Mouse (Mus musculus) midbrain, embryonic 15.5 days (tissue): ENCODE measurements around the gene Cd93. TPM values are rescaled to one million over a fixed set of nuclear protein-coding genes. Genes with fewer than 3 reads are reported as not detected.
A peak's percentile ranks its signal among the peaks of the same experiment; 100 is the strongest.

ENCODE experiments used
- ATAC-seq: fragments of 200-750 bp; cut with Nextera tagmentation; replicated peaks from 2 replicates; pipeline ENCODE4 v1.8.0; 2017; ENCODE audit warnings: moderate TSS enrichment
- H3K27ac ChIP-seq: fragments of 300-500 bp; sonication (generic); 2 replicates; pipeline ENCODE4 v1.5.1; 2015; ENCODE audit warnings: mild to moderate bottlenecking, inconsistent platforms
- H3K27me3 ChIP-seq: fragments of 300-500 bp; sonication (generic); replicated peaks from 2 replicates; pipeline ENCODE4 v1.6.1; 2015; ENCODE audit warnings: inconsistent platforms
- H3K36me3 ChIP-seq: fragments of 300-500 bp; sonication (generic); replicated peaks from 2 replicates; pipeline ENCODE4 v1.6.1; 2015; ENCODE audit warnings: inconsistent platforms
- H3K4me1 ChIP-seq: fragments of 300-500 bp; sonication (generic); 2 replicates; pipeline ENCODE4 v1.6.1; 2015; ENCODE audit warnings: inconsistent platforms
- H3K4me2 ChIP-seq: fragments of 300-500 bp; sonication (generic); 2 replicates; pipeline ENCODE4 v1.6.1; 2015; ENCODE audit warnings: inconsistent platforms, mild to moderate bottlenecking, moderate library complexity
- H3K4me3 ChIP-seq: fragments of 300-500 bp; sonication (generic); 2 replicates; pipeline ENCODE4 v1.5.1; 2015; ENCODE audit warnings: mild to moderate bottlenecking, inconsistent platforms
- H3K9ac ChIP-seq: fragments of 300-500 bp; sonication (generic); 2 replicates; pipeline ENCODE4 v1.6.1; 2015; ENCODE audit warnings: mild to moderate bottlenecking, inconsistent platforms
- H3K9me3 ChIP-seq: fragments of 300-500 bp; sonication (generic); 2 replicates; pipeline ENCODE4 v1.6.1; 2016; ENCODE audit warnings: inconsistent platforms
- WGBS: fragments of 180-500 bp; shearing (Covaris S2); methylation state at CpG from one replicate; pipeline ENCODE4 v1.1.7; 2015; ENCODE audit warnings: mixed read lengths; 5-methylcytosine and 5-hydroxymethylcytosine counted together
- polyA plus RNA-seq: library from polyadenylated mRNA; unstranded; fragments of >200 nt; fragmentation: Nextera tagmentation; extraction: Ambion mirVana; gene quantifications from 2 replicates; pipeline ENCODE4 v1.2.1, GENCODE M21; 2015

The Cd93 gene
- polyA plus RNA-seq, result 8.1 and 8.7 TPM in 2 replicates

DNA sequence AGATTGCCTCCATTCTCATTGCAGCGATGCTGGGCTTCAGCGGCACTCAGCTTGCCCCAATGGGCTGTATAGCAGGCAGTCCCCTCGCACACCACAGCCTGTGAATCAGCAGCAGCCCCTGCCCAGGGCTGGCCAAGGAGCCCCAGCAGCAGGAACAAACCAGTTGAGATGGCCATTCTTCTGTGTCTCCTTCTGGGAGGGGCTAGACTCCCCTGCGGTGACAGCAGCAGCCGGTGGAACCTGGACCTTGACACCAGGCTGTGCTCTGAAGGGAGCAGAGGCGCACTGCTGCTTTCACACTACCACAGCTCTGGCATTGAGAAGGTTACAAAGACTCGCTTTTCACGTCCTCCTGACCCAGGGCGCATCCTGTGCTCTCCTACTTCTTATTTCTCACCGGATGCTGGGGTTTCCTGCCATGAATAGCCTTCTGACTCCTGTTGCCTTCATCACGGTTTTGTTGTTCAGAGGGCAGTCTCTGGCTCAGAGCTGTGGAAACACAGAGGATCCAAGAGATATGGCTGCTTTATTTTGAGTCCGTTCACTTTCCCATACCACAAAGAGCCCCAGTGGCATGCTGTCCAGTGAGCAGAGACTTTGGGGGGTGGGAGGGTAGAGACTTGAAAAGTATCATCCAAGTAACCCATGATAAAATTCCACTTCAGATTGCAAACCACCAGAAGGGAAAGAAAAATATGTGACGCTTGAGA is at the start of gene Cd93:
TSS of gene Cd93 (minus strand) at position 315 of the 710 bp plus-strand sequence.
- ATAC-seq, result no peak
- 59% methylated on average over 13 of the region's 13 CpGs for WGBS
- Histone ChIP-seq H3K36me3 (no peaks in the 10 kb centered on the region), H3K4me2 (no peak within 1 kb of the TSS), H3K9me3 (no peaks in the 10 kb centered on the region), H3K9ac (no peak within 1 kb of the TSS), H3K4me3 (no peak within 1 kb of the TSS), H3K4me1 (no peaks in the 10 kb centered on the region), H3K27ac (0 out of 2 replicates have a peak within 1 kb of the TSS, but pooled peaks have one; percentile 14), H3K27me3 (no peaks in the 10 kb centered on the region; the same call in 1 of the 2 replicates)

DNA sequence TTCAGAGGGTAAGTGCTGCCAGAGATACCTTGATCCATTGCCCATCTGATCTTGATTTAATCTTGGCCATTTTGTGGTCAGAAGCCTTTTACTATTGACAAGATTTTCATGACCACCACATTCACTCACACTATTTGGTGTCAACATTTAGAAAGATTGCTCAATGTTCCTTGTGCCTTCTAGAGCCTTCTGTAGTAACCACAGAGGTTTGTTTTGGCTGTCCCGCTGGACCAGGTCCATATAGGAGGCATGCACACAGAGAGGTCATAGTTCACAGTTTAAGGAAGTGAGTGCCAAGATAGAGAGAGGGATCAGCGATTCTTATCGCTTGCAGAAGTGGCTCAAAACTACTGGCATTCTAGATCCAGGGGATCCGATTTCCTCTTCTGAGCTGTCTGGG is 48.7 kb upstream of the Cd93 start:
- Histone ChIP-seq H3K4me1 (no peaks in the 10 kb centered on the region), H3K4me3 (no peak overlapping the region), H3K27ac (no peak overlapping the region), H3K36me3 (no peaks in the 10 kb centered on the region), H3K27me3 (no peaks in the 10 kb centered on the region), H3K9ac (no peak overlapping the region), H3K9me3 (no peaks in the 10 kb centered on the region), H3K4me2 (no peak overlapping the region)
- WGBS, result 86% methylated on average over 4 of the region's 4 CpGs
- no peak for ATAC-seq

DNA sequence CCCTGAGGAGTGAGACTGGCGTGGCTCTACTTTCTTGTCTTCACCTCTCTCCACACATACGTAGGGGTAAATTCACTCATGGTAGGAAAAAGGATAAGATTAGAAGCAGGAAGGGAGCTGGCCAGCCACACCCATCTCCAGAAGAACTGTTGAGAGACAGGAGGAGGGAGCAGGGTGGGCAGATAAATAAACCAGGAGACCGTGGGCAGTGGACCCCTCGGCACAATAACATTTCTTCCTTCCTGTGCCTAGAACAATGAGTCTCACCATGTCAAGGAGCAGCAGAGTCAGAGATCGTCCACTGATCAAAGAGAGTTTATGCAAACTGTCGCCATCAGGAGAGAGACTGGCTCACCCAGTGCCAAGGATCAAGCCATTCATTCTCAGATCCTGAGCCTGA is 46.8 kb upstream of the Cd93 start:
- Histone ChIP-seq H3K4me1 (no peaks in the 10 kb centered on the region), H3K9me3 (no peaks in the 10 kb centered on the region), H3K4me2 (no peak overlapping the region), H3K4me3 (no peak overlapping the region), H3K9ac (no peak overlapping the region), H3K36me3 (no peaks in the 10 kb centered on the region), H3K27ac (no peak overlapping the region), H3K27me3 (no peaks in the 10 kb centered on the region)
- 58% methylated on average over 6 of the region's 6 CpGs for WGBS
- no peak for ATAC-seq

DNA sequence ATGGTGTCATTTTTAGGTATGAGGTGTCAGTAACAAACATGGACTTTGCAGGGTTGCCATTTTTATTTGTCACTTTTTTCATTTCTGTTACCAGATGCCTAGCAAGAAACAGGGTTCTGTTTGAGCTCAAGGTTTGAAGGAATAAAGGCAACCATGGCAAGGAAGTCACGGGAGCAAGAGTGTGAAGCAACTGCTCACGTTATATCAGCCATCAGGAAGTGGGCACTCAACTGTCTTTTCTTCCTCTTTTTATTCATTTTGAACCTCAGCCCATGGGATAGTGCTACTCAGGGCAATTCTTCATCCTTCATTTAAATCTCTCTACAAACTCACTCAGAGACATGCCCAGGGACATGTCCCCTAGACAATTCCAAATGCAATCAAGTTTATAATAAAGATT is 45.5 kb upstream of the Cd93 start:
- no peak for ATAC-seq
- H3K9me3 ChIP-seq, result no peaks in the 10 kb centered on the region
- 89% methylated on average over 2 of the region's 2 CpGs for WGBS
- H3K27ac ChIP-seq, result no peak overlapping the region
- no peaks in the 10 kb centered on the region for H3K36me3 ChIP-seq
- no peaks in the 10 kb centered on the region for H3K27me3 ChIP-seq
- no peak overlapping the region for H3K4me2 ChIP-seq
- no peak overlapping the region for H3K9ac ChIP-seq
- H3K4me1 ChIP-seq, result no peaks in the 10 kb centered on the region
- H3K4me3 ChIP-seq, result no peak overlapping the region

DNA sequence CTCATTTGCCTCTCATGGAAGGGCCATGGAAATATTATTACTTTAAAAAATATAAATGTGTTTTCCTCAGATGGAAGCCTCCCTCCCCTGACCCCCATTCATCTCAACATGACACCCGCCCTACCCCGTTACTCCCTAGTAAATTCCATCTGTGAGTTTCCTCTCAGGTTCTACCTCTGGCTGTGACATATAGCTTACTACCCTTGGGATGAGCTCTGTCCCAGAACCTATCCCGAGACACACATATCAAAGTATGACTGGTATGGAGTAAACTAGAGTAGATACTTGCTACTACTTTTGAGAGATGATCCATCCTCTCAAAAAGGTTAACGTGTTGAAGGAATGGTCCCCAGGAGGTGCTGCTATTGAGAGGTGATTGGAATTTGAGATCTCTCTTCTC is 42.2 kb upstream of the Cd93 start:
- ATAC-seq, result no peak
- WGBS, result 93% methylated on average over 4 of the region's 4 CpGs
- H3K4me3 ChIP-seq, result no peak overlapping the region
- no peaks in the 10 kb centered on the region for H3K27me3 ChIP-seq
- H3K27ac ChIP-seq, result no peak overlapping the region
- no peak overlapping the region for H3K9ac ChIP-seq
- H3K36me3 ChIP-seq, result no peaks in the 10 kb centered on the region
- no peak overlapping the region for H3K4me2 ChIP-seq
- H3K9me3 ChIP-seq, result no peaks in the 10 kb centered on the region
- H3K4me1 ChIP-seq, result no peaks in the 10 kb centered on the region

DNA sequence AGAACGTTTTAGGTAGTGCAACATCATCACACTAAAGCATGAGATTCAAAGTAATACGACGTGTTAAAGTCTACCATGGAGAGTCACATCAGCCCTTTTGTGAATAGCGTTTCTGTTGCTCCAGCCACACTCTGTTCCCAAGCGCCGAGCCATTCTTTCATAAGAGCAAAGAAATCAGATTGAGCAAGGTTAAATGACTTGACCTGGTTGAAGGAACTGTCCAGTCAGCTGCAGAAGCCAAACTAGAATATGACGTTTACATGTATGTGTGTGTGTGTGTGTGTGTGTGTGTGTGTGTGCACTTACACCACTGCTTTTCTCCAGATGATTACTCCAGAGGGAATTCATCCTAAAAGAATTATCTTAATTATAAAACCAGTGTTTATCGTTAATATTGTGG is 37.0 kb upstream of the Cd93 start:
- H3K4me1 ChIP-seq, result no peaks in the 10 kb centered on the region
- WGBS, result 88% methylated on average over 8 of the region's 8 CpGs
- no peaks in the 10 kb centered on the region for H3K9me3 ChIP-seq
- no peak overlapping the region for H3K9ac ChIP-seq
- H3K4me3 ChIP-seq, result no peak overlapping the region
- no peak for ATAC-seq
- H3K27me3 ChIP-seq, result no peaks in the 10 kb centered on the region
- H3K4me2 ChIP-seq, result no peak overlapping the region
- H3K27ac ChIP-seq, result no peak overlapping the region
- no peaks in the 10 kb centered on the region for H3K36me3 ChIP-seq

DNA sequence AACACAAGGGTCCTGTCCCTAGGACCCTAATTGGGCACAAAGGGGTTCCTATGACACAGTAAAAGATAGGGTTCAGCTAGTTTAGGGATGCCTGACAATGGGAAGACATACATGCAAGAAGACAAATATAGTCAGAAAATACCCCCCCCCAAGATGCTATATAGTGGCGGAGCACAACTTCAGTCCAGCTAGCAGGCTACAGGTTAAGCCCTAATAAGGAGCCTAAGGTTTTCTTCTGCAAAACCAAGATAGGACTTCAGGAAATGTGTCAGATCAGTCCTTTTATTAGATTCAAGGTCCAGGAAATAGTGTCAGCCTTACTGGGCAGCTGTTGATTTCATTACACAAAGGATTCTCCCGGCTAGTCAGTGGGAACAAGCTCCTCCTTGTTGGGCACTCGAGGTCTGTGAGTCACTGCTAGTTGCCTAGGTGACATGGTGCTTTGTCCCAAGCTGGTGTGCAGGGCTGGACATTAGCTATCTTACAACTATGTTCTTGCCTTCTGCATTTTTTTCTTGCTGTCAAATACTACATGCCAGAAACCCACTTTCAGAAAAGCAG is 34.9 kb upstream of the Cd93 start:
- WGBS, result 21% methylated on average over 3 of the region's 3 CpGs
- Histone ChIP-seq H3K4me2 (no peak overlapping the region), H3K9me3 (no peaks in the 10 kb centered on the region), H3K4me1 (no peaks in the 10 kb centered on the region), H3K27me3 (no peaks in the 10 kb centered on the region), H3K36me3 (no peaks in the 10 kb centered on the region), H3K9ac (no peak overlapping the region), H3K4me3 (no peak overlapping the region), H3K27ac (no peak overlapping the region)
- ATAC-seq, result peak; percentile 89

DNA sequence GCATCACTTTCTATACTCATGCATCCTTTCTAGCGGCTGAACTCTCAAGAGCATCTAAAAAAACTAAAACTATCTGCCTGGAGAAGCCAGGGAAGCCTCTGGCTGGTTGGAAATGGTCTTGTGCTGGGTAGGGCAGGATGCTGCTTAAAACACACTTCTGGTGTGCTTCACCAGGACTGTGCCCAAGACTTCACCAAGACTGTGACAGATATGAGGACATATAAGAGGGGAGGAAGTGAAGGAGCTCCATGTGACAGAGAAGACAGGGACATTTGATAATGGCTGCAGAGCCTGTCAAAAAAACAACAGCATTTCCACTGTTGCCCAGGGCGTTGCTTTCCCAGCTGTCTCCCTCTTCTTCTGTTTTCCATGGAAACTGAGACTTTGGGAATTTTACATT is 34.0 kb upstream of the Cd93 start:
- Histone ChIP-seq H3K27me3 (no peaks in the 10 kb centered on the region), H3K4me3 (no peak overlapping the region), H3K36me3 (no peaks in the 10 kb centered on the region), H3K9me3 (no peaks in the 10 kb centered on the region), H3K4me1 (no peaks in the 10 kb centered on the region), H3K4me2 (no peak overlapping the region), H3K27ac (no peak overlapping the region), H3K9ac (no peak overlapping the region)
- no peak for ATAC-seq
- WGBS, result 75% methylated on average over 2 of the region's 2 CpGs

DNA sequence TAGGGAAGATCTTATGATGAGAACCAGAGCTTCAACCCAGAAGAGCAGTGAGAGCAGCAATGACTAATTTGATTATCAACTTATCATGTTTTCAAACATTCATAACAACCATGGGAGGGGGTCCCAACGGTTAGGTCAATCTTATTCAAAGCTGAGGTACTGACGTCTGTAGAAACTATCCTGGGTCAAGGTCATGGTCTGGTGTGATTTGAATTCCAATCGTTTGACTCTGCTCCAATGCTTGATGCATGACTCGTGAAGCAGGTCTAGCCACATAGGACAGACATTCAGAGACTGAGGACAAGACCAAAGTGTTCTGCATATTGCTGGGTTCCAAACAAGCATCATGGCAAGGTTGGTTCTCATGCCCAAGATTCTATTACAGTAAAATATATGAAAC is 33.2 kb upstream of the Cd93 start:
- Histone ChIP-seq H3K36me3 (no peaks in the 10 kb centered on the region), H3K9ac (no peak overlapping the region), H3K4me3 (no peak overlapping the region), H3K4me2 (no peak overlapping the region), H3K27ac (no peak overlapping the region), H3K27me3 (no peaks in the 10 kb centered on the region), H3K9me3 (no peaks in the 10 kb centered on the region), H3K4me1 (no peaks in the 10 kb centered on the region)
- WGBS, result 79% methylated on average over 4 of the region's 4 CpGs
- ATAC-seq, result no peak

DNA sequence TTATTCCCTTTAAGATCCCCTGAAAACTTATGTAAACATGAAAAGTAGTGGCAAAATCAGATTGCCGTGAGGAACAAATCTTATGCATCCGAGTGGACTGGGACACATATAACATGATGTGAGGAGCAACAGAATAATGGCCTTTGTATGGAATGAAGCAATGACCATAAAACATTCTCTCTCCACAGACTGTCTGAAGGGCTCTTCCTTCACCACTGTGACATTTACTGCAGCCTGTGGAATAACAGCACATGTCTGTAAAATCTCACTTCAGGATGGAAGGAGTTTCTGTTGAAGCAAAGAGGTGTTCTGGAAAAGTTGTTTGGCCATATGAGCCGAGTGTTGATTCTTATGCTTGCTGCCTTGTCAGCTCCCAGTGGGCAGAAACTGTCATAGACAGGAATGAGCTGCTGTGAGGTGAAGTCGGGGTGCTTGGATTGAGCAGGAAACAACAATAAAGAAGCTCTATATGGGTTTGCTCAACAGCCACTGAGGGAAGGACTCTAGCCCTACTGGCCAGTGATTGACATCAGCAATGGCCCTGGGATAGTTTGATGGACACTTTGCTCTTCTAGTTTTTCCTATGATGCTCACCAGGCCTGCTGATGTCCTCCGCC is 32.6 kb upstream of the Cd93 start:
- Histone ChIP-seq H3K4me2 (no peak overlapping the region), H3K36me3 (no peaks in the 10 kb centered on the region), H3K4me1 (no peaks in the 10 kb centered on the region), H3K4me3 (no peak overlapping the region), H3K27ac (no peak overlapping the region), H3K9me3 (no peaks in the 10 kb centered on the region), H3K9ac (no peak overlapping the region), H3K27me3 (no peaks in the 10 kb centered on the region)
- 90% methylated on average over 5 of the region's 5 CpGs for WGBS
- no peak for ATAC-seq

DNA sequence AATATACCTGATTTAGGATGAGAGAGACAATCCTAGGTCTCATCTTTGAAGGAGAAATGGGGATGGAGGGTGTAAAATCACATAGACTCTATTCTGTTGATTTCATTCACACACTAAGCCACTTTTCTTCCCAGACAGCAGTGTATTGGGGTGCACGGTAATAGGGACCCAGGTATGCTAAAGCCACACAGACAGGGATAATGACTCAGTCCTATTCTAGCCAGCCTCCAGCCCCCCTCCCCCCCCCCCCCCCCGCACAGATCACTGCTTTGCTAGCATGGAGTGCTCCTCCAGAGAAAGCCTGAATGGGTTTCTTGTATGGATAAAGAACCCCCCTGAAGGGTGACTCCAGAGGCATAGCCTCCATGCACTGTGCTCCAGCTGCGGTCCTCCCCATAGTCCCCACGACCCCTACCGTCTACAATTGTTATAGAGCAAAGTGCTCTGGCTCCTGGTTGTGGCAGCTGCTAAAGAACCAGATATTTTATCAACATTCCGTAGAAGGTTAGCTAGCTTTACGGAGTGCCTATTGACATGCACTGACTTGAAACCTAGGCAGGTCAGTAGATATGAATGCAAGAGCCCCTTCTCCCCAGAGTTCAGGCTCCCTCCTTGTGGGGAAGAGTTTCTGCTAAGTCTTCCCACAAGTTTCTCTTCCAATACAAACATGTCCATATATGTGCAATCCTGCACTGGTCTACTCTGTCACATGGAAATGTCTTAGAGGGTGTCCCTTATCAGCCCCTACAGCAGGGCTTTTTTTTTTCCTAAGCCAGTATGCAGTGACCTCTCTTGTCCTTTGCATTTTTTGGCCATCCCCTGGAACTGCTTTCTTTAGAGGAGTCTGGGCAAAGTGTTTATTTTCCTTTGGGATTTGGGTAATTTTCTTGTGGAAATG is 26.2 kb upstream of the Cd93 start:
- 41% methylated on average over 6 of the region's 7 CpGs for WGBS
- H3K4me2 ChIP-seq, result no peak overlapping the region
- no peaks in the 10 kb centered on the region for H3K9me3 ChIP-seq
- no peak for ATAC-seq
- H3K4me3 ChIP-seq, result no peak overlapping the region
- H3K36me3 ChIP-seq, result no peaks in the 10 kb centered on the region
- H3K4me1 ChIP-seq, result no peaks in the 10 kb centered on the region
- H3K27me3 ChIP-seq, result no peaks in the 10 kb centered on the region
- H3K27ac ChIP-seq, result no peak overlapping the region
- no peak overlapping the region for H3K9ac ChIP-seq

DNA sequence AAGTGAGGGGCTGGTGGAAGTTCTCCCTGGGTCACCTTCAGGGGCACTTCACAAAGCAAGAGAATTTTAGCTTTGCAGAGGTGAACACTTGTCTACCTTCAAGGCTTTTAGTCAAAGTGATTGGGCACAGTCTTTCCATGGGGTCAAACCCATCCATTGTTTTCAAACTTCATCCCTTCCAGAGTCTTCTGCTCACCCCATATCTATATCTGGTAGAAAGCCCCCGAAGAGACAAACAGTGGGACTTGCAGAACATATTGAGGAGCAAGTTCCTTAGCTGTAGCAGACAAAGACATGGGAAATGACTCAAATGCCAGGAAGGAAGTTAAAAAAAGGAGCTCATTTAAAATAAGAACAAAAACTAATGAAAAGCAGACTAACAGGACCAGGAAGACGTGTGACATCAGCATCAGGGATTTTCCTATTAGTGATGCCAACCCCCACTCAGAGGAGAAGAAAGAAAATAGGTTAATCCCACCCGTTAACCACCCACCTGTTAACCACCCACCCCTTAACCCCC is 24.6 kb upstream of the Cd93 start:
- no peak overlapping the region for H3K27ac ChIP-seq
- H3K9ac ChIP-seq, result no peak overlapping the region
- no peaks in the 10 kb centered on the region for H3K4me1 ChIP-seq
- H3K36me3 ChIP-seq, result no peaks in the 10 kb centered on the region
- ATAC-seq, result no peak
- no peak overlapping the region for H3K4me3 ChIP-seq
- H3K4me2 ChIP-seq, result no peak overlapping the region
- no peaks in the 10 kb centered on the region for H3K27me3 ChIP-seq
- H3K9me3 ChIP-seq, result no peaks in the 10 kb centered on the region
- WGBS, result 77% methylated on average over 3 of the region's 3 CpGs
